Mouse (Mus musculus): ENCODE measurements at regions not wholly inside any gene's neighbourhood (a gene's known extent, or its start where the extent isn't known, plus 50 kb on each side); places are given as distances from the start of the nearest gene placed in this dataset.

- POLR2A ChIA-PET, result interaction anchor here in 1 of 4 experiments (1.1 kb wide), 1 partner anchor 20 kb away, joined by 3 read pairs; no protein-coding TSS in a partner anchor
- CTCF ChIA-PET, result interaction anchor here in 1 of 4 experiments (0.5 kb wide), 1 partner anchor 219 kb away, joined by 3 read pairs; no protein-coding TSS in a partner anchor
These were observed 52.2 kb upstream of the 2310009B15Rik start for GRCm38 (mm10) chr1:138908860-138909259.

GRCm38 (mm10) chr1:138909654-138910053 is 53.0 kb upstream of the 2310009B15Rik start:
- POLR2A ChIA-PET, result interaction anchor here in 1 of 4 experiments (0.6 to 1.1 kb wide), 2 partner anchors 19 to 53 kb away, joined by 3 to 5 read pairs; no protein-coding TSS in a partner anchor
- CTCF ChIA-PET, result no interaction called here

- ChIA-PET POLR2A (no interaction called here), CTCF (no interaction called here)
These were observed 51.0 kb upstream of the Dennd1b start for GRCm38 (mm10) chr1:138912156-138912616.

GRCm38 (mm10) chr1:138912928-138913327 is 50.3 kb upstream of the Dennd1b start:
- ChIA-PET POLR2A (interaction anchor here in 2 of 4 experiments (0.6 to 1.0 kb wide), 2 partner anchors 9 to 18 kb away, joined by 3 read pairs; no protein-coding TSS in a partner anchor), CTCF (interaction anchor here in 1 of 4 experiments (0.5 kb wide), 1 partner anchor 249 kb away, joined by 4 read pairs; no protein-coding TSS in a partner anchor)

- POLR2A ChIA-PET, result interaction anchor here in 1 of 4 experiments (1.0 kb wide), 1 partner anchor 10 kb away, joined by 3 read pairs; no protein-coding TSS in a partner anchor
- CTCF ChIA-PET, result interaction anchor here in 1 of 4 experiments (0.5 kb wide), 1 partner anchor 248 kb away, joined by 4 read pairs; no protein-coding TSS in a partner anchor
These were observed 49.8 kb upstream of the Dennd1b start for GRCm38 (mm10) chr1:138913428-138913827.

Measured in embryonic stem cell, embryonic (primary cell).